Mouse (Mus musculus) bone marrow, adult 2 months (tissue): Measurements from ENCODE around the gene Tesk2.

Experiments
- CTCF ChIP-seq: fragments of 200-500 bp; IDR thresholded peaks from 2 replicates; pipeline ENCODE4 v1.5.1; 2011; ENCODE audit warnings: low read length, control low read depth; ENCODE audit not compliant: control insufficient read depth, insufficient read depth
- POLR2A ChIP-seq: fragments of 200-500 bp; IDR thresholded peaks from 2 replicates; pipeline ENCODE4 v1.6.1; 2011; ENCODE audit warnings: low read depth, mild to moderate bottlenecking, control low read depth, low read length, borderline replicate concordance; ENCODE audit not compliant: control insufficient read depth

DNA sequence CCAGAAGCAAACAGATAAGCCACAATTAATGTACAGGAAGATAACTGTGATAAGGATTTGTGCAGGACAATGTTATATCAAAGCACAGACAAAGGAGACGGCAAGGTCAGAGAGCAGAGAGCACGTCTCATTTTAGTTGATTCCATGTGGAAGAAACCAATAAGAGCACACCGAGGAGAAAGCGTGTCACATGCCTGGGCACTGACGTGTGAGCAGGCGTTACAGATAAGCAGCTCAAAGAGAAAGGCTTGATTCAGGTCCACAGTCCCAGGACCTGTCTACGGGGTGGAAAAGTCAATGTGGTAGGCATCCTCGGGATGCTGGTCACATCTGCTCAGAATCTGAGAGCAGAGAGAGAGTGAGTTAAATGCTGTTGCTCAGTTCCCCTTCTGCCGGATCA is 10.3 kb downstream of the Tesk2 start:
- TF ChIP-seq CTCF (no peak), POLR2A (no peak)
